Mouse (Mus musculus): Measurements from ENCODE around the gene Cxcl14.

Gene Cxcl14

GRCm38 (mm10) chr13:56250551-56251161 is 45.7 kb downstream of the Cxcl14 start:
- DNase-seq, result no peak

- DNase-seq, result no peak
Observed at GRCm38 (mm10) chr13:56249593-56250341, 46.6 kb downstream of the Cxcl14 start.

- DNase-seq, result no peak
Observed at GRCm38 (mm10) chr13:56243104-56243503, 53.2 kb downstream of the Cxcl14 start.

GRCm38 (mm10) chr13:56240012-56240770 is 56.2 kb downstream of the Cxcl14 start:
- no peak for DNase-seq
